Mouse (Mus musculus) CH12.LX (cell line): Measurements from ENCODE around the gene Lpar3.

Experiments
- CTCF ChIP-seq, 2 experiments: IDR thresholded peaks in 1 of 2; conservative IDR thresholded peaks in 1 of 2; 2 replicates each; pipeline ENCODE4 v1.5.1; 2011 to 2012; ENCODE audit warnings: low read depth in 2 of 2, low read length in 2 of 2, improper control_type of control experiment in 1 of 2, inconsistent platforms in 1 of 2, mild to moderate bottlenecking in 1 of 2, moderate library complexity in 1 of 2
- POLR2A ChIP-seq: IDR thresholded peaks from 2 replicates; pipeline ENCODE4 v1.6.1; 2011; ENCODE audit warnings: low read depth, mild to moderate bottlenecking, improper control_type of control experiment, low read length

- TF ChIP-seq CTCF (conservative IDR thresholded peaks at IDR 0.05 in 1 of 2, IDR thresholded peaks at IDR 0.05 in 1 of 2; ENCODE audit: low read depth in 2 of 2, low read length in 2 of 2), result no peak
- no peak for TF ChIP-seq POLR2A
These were observed 71.8 kb downstream of the Lpar3 start for GRCm38 (mm10) chr3:146292515-146292914.
